Mouse (Mus musculus): ENCODE results near the gene Gm7792. TPM values are rescaled to one million over a fixed set of nuclear protein-coding genes. Genes with fewer than 3 reads are reported as not detected.
"Not testable (repeated sequence)": the region's sequence is repeated elsewhere in the genome, so short reads cannot be mapped to it uniquely, and the experiment has no call there.

The Gm7792 gene
- not detected in 2 replicates for polyA plus RNA-seq (2015; fragmentation: Nextera tagmentation; extraction: Ambion mirVana)

GRCm38 (mm10) chr5:93843476-93843875 is at the start of gene Gm7792:
Gene Gm7792 (plus strand): TSS chr5:93843776.
- not testable (repeated sequence) for DNase-seq (ENCODE audit: low spot score)

Other genes with a start within 250 kb of the Gm7792 start
- gene C87414, start 172.2 kb upstream of the Gm7792 start, polyA plus RNA-seq (2015; fragmentation: Nextera tagmentation; extraction: Ambion mirVana): not detected in 2 replicates
- 0.06 TPM in 1 of 2 replicates, not detected in the other for gene Gm16429, start 85.3 kb downstream of the Gm7792 start, polyA plus RNA-seq (2015; fragmentation: Nextera tagmentation; extraction: Ambion mirVana)
- not detected in 2 replicates for gene BC061212, start 226.8 kb downstream of the Gm7792 start, polyA plus RNA-seq (2015; fragmentation: Nextera tagmentation; extraction: Ambion mirVana)
- not detected in 2 replicates for gene Gm6351, start 232.6 kb downstream of the Gm7792 start, polyA plus RNA-seq (2015; fragmentation: Nextera tagmentation; extraction: Ambion mirVana)